Mouse (Mus musculus): ENCODE data around the gene Olfr849. TPM values are rescaled to one million over a fixed set of nuclear protein-coding genes. Genes with fewer than 3 reads are reported as not detected.

The Olfr849 gene
- not detected in 2 replicates for polyA plus RNA-seq (2011; ENCODE audit: insufficient read depth, insufficient read length, low read depth, missing spikeins)

DNA sequence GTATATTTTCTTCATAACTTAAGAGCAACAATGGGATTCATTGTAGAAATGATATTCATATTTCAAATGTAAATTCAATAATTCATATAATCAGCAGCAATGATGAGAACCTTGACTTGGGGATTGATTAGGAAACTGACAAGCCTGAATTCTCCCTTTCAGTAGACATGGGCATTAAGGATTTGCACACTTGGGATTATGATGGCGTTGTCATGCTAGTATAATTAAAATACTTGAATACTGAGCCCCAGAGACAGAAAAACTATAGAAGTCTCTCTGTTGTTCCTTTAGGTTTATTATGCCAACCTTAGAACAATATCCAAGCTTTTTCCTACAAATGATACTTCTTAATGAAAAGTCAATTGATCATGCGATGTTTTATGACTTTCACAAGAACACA, at the start of gene Olfr849:
Olfr849 (plus strand) TSS at position 301 of the 400 bp plus-strand sequence.
- no peaks in the 10 kb centered on the region for H3K4me1 ChIP-seq (ENCODE audit: control insufficient read depth, insufficient read depth, low read length)
- no peak within 1 kb of the TSS for H3K9ac ChIP-seq (ENCODE audit: low read depth, poor library complexity, severe bottlenecking)
- no peaks in the 10 kb centered on the region for H3K9me3 ChIP-seq (replicated peaks; ENCODE audit: control insufficient read depth, insufficient read depth, low read length, poor library complexity, severe bottlenecking)
- no peak within 1 kb of the TSS for H3K4me3 ChIP-seq (ENCODE audit: low read depth, low read length)
- H3K27ac ChIP-seq (ENCODE audit: insufficient read depth, low read length): no peak within 1 kb of the TSS
- no peak for TF ChIP-seq POLR2A (IDR thresholded peaks at IDR 0.05; ENCODE audit: insufficient read depth, low read length)
- no peak for TF ChIP-seq EP300 (IDR thresholded peaks at IDR 0.05; ENCODE audit: insufficient read depth, low read depth, low read length)
- no peak for TF ChIP-seq CTCF (IDR thresholded peaks at IDR 0.05; ENCODE audit: low read depth, low read length)
- H3K27me3 ChIP-seq (ENCODE audit: control insufficient read depth, insufficient read depth, low read length, poor library complexity, severe bottlenecking): no peaks in the 10 kb centered on the region; the same call in 1 of the 2 replicates
- H3K36me3 ChIP-seq (ENCODE audit: control insufficient read depth, insufficient read depth, low read length, poor library complexity, severe bottlenecking): no peaks in the 10 kb centered on the region

GRCm38 (mm10) chr9:19478148-19478547, 38.1 kb downstream of the Olfr849 start, which contains the start of gene Olfr850:
Olfr850 (minus strand) TSS chr9:19478248.
- Histone ChIP-seq H3K4me1 (ENCODE audit: control insufficient read depth, insufficient read depth, low read length) (no peaks in the 10 kb centered on the region), H3K27me3 (ENCODE audit: control insufficient read depth, insufficient read depth, low read length, poor library complexity, severe bottlenecking) (no peaks in the 10 kb centered on the region), H3K4me3 (ENCODE audit: low read depth, low read length) (no peak within 1 kb of the TSS), H3K9ac (ENCODE audit: low read depth, poor library complexity, severe bottlenecking) (no peak within 1 kb of the TSS), H3K36me3 (ENCODE audit: control insufficient read depth, insufficient read depth, low read length, poor library complexity, severe bottlenecking) (no peaks in the 10 kb centered on the region), H3K27ac (ENCODE audit: insufficient read depth, low read length) (no peak within 1 kb of the TSS), H3K9me3 (replicated peaks; ENCODE audit: control insufficient read depth, insufficient read depth, low read length, poor library complexity, severe bottlenecking) (no peaks in the 10 kb centered on the region)
- TF ChIP-seq CTCF (IDR thresholded peaks at IDR 0.05; ENCODE audit: low read depth, low read length) (no peak), EP300 (IDR thresholded peaks at IDR 0.05; ENCODE audit: insufficient read depth, low read depth, low read length) (no peak), POLR2A (IDR thresholded peaks at IDR 0.05; ENCODE audit: insufficient read depth, low read length) (no peak)

DNA sequence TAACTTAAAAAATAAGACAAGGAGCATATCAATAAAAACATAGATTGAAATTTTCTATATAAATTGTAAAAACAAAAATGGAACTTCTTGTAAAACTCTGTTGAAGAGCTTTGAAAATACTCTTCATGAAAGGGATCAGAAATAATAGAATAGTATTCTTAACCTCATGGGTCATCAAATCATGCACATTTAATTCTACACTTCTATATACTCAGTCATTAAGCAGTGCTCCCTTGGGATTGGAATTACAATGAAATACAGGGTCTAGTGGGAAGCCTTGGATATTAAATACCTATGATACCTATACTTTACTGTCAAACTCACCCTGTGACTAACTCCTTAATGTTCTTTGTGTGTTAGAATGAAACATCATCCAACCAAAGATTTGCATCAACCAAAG, 52.9 kb downstream of the Olfr849 start, which contains the start of gene Olfr851:
Olfr851 (plus strand) TSS at position 301 of the 400 bp plus-strand sequence.
- H3K27ac ChIP-seq (ENCODE audit: insufficient read depth, low read length): no peak within 1 kb of the TSS
- H3K4me3 ChIP-seq (ENCODE audit: low read depth, low read length): no peak within 1 kb of the TSS
- no peaks in the 10 kb centered on the region for H3K4me1 ChIP-seq (ENCODE audit: control insufficient read depth, insufficient read depth, low read length)
- H3K9me3 ChIP-seq (replicated peaks; ENCODE audit: control insufficient read depth, insufficient read depth, low read length, poor library complexity, severe bottlenecking): no peaks in the 10 kb centered on the region
- TF ChIP-seq POLR2A (IDR thresholded peaks at IDR 0.05; ENCODE audit: insufficient read depth, low read length) (no peak), EP300 (IDR thresholded peaks at IDR 0.05; ENCODE audit: insufficient read depth, low read depth, low read length) (no peak), CTCF (IDR thresholded peaks at IDR 0.05; ENCODE audit: low read depth, low read length) (no peak)
- H3K9ac ChIP-seq (ENCODE audit: low read depth, poor library complexity, severe bottlenecking): no peak within 1 kb of the TSS
- H3K36me3 ChIP-seq (ENCODE audit: control insufficient read depth, insufficient read depth, low read length, poor library complexity, severe bottlenecking): no peaks in the 10 kb centered on the region
- no peaks in the 10 kb centered on the region for H3K27me3 ChIP-seq (ENCODE audit: control insufficient read depth, insufficient read depth, low read length, poor library complexity, severe bottlenecking)

Other genes with a start within 250 kb of the Olfr849 start
- gene Olfr843, start 188.3 kb upstream of the Olfr849 start, polyA plus RNA-seq (2011; ENCODE audit: insufficient read depth, insufficient read length, low read depth, missing spikeins): not detected in 2 replicates
- gene Olfr844, start 123.9 kb upstream of the Olfr849 start, polyA plus RNA-seq (2011; ENCODE audit: insufficient read depth, insufficient read length, low read depth, missing spikeins): not detected in 2 replicates
- gene Olfr845, start 103.8 kb upstream of the Olfr849 start, polyA plus RNA-seq (2011; ENCODE audit: insufficient read depth, insufficient read length, low read depth, missing spikeins): not detected in 2 replicates
- gene Olfr846, start 76.3 kb upstream of the Olfr849 start, polyA plus RNA-seq (2011; ENCODE audit: insufficient read depth, insufficient read length, low read depth, missing spikeins): not detected in 2 replicates
- not detected in 2 replicates for gene Olfr847, start 61.6 kb upstream of the Olfr849 start, polyA plus RNA-seq (2011; ENCODE audit: insufficient read depth, insufficient read length, low read depth, missing spikeins)
- gene Olfr850, start 38.0 kb downstream of the Olfr849 start, polyA plus RNA-seq (2011; ENCODE audit: insufficient read depth, insufficient read length, low read depth, missing spikeins): not detected in 2 replicates
- not detected in 2 replicates for gene Olfr851, start 53.0 kb downstream of the Olfr849 start, polyA plus RNA-seq (2011; ENCODE audit: insufficient read depth, insufficient read length, low read depth, missing spikeins)
- gene Olfr853, start 100.8 kb downstream of the Olfr849 start, polyA plus RNA-seq (2011; ENCODE audit: insufficient read depth, insufficient read length, low read depth, missing spikeins): not detected in 2 replicates
- not detected in 2 replicates for gene Olfr854, start 127.1 kb downstream of the Olfr849 start, polyA plus RNA-seq (2011; ENCODE audit: insufficient read depth, insufficient read length, low read depth, missing spikeins)
- gene Olfr855, start 142.4 kb downstream of the Olfr849 start, polyA plus RNA-seq (2011; ENCODE audit: insufficient read depth, insufficient read length, low read depth, missing spikeins): not detected in 2 replicates
- gene Zfp317, start 181.8 kb downstream of the Olfr849 start, polyA plus RNA-seq (2011; ENCODE audit: insufficient read depth, insufficient read length, low read depth, missing spikeins): 32.9 and 34.6 TPM in 2 replicates

Data from ES-Bruce4 (cell line).